Mouse (Mus musculus): ENCODE data around the gene Snx19.

Snx19 gene

GRCm38 (mm10) chr9:30485161-30485560, 58.3 kb downstream of the Snx19 start:
- DNase-seq: no peak

- no peak for DNase-seq
Measured at GRCm38 (mm10) chr9:30488384-30488783, 61.5 kb downstream of the Snx19 start.

- DNase-seq: no peak
Measured at GRCm38 (mm10) chr9:30494446-30494845, 67.5 kb downstream of the Snx19 start.

GRCm38 (mm10) chr9:30508966-30509365, 82.1 kb downstream of the Snx19 start:
- no peak for DNase-seq

GRCm38 (mm10) chr9:30515953-30516352, 89.0 kb downstream of the Snx19 start:
- DNase-seq: no peak
